Mouse (Mus musculus): ENCODE results near the gene Ctrc.
A peak's percentile ranks its signal among the peaks of the same experiment; 100 is the strongest.

The Ctrc gene

DNA sequence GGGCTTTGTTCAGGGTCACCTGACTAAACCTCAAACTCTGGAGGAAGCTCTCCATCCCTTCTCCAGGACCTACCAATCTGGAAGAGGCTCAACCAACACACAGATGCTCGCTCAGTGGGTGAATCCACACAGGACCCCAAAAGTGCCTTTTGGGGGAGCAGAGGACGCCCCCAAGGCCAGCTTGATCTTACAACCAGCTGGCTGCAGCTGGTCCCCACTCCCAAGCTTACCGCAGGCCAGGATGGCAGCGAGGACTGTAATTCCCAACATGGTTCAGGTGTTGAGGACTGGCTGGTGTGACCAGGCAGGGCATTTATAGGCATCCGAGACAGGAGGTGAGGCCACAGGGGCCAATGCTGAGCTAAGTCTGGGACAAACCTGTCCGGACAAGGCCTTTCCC is at the start of gene Ctrc:
Gene Ctrc (minus strand): TSS at position 361 of the 400 bp plus-strand sequence.
- no peak for DNase-seq

DNA sequence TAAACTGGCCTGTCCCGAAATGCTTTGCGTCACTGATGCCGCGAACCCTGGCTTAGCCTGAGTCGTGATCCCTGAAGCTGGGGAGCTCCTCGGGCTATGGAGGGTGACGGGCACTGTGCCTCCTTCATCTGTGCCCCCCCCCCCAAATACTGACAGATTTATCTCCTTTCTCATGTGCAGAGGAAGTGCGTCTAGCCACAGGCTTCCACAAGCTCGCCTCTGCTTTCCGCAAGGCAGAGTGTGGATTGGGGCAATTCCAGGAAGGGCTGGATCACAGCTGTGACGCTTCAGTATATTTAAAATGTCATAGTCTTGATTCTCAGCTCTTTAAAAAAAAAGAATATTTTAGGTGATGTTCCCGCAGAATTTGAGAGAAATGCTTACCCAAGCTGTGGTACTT is 49.6 kb upstream of the Ctrc start:
- no peak for DNase-seq

DNA sequence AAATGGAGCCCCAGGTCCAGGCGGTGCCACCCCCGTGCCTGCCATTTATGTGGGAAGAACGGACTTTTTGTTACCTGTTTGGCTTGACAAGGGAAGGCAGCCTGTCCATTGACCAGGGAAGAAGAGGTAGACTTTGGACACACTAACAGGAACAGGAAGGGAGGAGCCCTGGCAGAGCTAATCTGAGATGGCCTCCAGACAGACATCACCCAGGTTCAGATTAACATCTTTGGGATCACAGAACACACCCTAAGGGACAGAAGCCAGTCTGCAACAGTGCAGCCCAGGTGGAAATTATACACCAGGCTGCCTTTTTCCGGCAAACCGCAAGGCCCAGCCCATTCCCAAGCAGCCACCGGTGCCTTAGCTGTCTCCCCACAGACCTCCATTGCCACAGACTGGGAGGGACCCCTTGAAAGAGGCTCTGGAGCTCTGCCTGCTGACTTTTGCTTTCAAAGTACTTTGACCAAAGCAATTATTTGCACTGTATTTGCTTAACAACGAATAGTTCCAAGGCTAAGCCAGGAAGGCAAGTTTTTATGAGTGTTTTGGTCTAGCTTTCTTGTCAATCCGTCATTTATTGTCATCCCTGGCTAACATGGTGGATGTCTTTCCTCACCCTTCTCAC is 47.1 kb upstream of the Ctrc start:
- DNase-seq = no peak

DNA sequence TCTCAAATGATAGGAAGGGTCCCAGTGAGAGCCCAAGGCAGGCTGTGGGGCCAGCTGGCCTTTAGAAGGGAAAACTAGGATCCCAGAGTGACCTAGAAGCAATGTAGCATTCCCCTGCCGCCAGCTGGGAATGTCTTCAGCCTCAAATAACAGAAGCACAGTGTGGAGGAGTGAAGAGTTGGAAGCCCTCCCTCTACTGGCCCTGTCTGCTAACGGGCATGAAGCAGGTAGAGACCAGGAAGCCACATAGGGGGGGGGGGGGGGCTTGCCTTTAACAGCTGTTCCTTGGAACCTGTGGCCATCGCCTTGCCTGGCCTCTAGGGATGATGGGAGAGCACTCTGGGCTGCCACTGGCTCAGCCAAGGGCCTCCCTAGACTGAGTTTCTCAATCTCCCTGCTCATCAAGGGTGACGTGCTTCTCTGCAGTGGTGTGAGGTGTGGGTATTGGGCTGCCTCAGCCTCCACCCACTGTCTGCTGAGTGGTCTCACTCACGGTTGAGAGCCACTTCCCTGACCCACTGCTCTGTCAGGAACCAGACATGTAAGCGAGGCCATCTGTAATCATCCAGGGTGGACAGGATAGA is 40.3 kb upstream of the Ctrc start:
- DNase-seq = no peak

DNA sequence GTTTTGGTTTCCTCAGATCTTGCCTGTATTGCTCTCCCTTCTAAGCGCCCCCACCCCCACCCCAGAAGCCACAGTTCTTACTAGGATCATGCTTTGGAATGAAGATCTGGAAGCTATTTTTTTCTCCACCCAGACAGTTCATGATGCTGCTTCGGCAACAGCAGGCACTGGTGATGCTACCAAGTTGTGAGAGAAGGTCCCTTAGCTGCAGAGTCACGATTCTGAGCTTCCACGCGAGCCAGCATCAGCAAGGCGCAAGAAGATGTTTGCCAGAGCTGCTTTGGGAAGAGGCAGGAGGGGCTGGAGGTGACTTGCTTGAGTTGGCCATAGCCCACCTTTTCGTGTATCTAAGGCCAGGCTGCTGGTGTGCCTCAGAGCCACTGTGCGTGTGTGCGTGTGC is 39.3 kb upstream of the Ctrc start:
- no peak for DNase-seq

DNA sequence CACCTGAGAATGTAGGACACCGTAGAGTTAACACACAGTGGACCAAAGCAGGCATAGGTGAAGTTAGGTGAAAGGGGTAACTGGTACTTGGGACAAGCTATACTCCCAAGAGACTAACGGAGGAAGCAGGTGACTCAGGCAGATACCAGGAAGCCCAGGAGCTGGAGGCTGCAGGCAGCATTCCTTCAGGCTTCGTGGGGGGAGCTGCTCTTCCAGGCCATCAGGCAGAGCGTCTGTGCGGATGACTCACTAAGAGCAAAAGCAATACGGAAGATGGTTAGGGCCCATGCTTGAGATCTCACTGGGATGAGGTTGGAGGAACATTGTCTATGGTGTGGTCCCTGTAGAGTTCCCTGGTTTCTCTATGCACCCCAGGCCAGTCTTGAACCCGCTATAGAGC is 36.7 kb upstream of the Ctrc start:
- no peak for DNase-seq

DNA sequence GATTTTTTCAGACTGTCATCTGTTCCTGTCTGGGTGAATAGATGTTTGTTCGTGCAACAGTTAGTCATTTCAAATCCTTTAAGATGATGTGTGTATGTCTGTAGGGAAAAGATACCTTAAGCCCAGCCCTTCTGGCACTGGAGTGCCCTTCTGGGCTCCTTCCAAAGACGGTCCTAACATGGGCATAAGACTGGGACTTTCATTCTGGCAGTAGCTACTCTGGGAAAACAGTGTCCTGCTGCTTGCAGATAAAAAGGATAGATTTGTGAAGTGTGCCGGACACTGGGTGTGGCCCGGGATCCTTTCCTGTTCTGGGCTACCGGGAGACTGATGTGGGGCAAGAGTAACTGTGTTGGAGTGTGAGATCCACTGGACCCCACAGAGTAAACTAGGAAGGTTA is 35.8 kb upstream of the Ctrc start:
- DNase-seq = no peak

DNA sequence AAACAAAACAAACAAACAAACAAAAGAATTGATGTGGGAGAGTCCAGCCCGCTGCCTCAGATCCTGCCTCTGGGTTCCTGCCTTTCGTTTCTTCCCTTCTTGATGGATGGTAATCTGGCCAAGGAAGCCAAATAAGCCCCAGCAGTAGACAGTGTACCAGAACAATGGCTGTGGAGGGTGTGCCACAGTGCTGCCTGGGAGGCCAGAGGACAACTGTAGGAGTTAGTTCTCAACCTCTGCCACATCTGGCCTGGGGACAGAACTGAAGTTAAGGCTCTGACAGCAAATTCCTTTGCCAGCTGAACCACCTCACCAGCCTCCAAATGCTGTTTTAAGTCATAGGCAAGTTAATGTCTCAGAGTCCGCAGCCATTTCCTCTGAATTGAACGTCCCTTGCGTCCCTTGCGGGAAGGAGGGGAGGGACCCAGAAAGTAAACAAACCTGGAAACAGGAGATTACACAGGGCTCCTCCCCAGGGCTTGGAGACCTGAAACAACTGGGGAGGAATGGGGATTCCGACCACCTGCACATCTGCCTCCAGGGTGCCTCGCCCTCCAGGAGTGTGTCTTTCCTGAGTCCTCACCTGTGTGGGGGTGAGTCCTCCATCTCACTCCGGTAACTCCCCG is 35.2 kb upstream of the Ctrc start:
- DNase-seq = no peak

DNA sequence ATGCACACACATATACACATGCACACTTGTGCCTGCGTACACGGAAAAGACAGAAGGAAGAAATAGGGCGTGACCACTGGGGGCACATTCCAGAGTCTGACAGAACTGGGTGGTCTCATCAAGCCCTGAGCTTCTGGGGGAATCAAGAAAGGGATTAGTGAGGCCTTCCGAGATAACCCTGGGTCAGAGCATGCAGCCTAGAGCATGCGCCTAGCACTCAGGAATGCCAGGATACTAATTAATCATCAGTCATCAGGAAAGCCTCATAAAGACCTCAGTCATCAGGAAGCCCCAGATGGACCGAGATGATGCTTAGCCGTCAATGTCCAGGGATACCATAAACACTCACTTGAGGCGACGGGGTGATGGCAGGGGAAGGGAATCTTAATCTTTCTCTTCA is 33.7 kb upstream of the Ctrc start:
- DNase-seq = no peak

DNA sequence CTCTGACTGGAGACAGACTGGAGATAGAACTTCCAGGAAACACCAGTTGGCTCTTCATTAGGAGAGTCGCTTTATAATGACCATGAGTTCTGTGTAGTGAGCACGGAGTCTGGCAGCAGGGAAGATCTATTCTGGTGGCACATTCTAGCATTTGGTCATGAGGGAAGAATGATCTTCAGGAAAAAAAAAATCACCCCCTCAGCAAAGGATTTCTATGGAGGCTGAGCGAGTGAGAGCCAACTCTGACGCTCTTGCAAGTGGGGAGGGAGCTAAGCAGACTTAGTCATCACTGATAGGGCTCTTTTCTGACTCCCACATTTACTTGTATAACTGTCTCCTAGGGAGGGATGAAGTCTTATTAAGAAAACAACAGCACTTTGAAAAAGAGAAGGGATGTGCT is 32.9 kb upstream of the Ctrc start:
- DNase-seq = no peak

DNA sequence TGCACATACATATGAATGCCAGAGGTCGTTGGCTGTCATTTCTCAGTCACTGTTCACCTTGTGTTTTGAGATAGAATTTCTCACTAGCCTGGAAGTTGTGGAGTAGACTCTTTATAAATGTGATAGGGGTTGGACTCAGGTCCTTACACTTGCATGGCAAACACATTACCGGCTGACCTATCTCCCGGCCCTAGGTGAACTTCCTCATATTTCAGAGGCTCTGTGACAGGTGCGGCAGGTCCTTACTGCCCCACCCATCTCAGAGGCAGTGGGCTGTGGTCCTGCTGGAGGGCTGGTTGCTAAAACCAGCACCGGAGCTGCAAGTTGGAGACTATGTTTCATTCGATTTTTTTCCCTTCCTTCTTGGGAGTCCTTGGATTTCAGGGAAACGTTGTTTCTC is 32.5 kb upstream of the Ctrc start:
- DNase-seq = no peak

DNA sequence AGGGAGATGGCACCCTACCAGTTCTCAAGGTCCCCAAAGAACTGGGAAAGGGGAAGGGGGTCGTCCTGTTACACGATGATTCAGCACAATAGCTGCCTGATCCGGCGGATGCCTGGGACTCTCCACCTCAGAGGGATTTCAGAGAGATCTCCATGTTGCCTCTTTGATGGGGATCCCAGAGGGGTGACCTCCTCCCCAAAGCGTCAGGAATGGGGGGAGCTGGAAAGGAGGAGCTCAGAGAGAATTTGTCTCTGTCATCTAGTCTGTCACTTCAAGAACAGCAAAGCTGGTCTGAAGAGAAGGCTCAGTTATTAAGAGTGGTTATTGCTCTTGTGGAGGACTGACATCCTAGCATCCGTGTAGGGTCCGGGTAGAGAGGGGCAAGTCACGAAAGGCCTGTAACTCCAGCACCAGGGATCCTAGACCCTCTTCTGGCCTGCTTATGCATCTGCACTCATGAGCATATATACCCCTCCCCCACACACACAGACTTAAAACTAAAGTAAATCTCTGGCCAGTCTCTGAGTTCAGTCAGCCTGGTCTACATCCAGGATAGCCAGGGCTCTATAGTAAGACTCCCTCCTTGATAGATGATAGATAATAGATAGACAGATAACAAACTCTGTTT is 29.4 kb upstream of the Ctrc start:
- no peak for DNase-seq

DNA sequence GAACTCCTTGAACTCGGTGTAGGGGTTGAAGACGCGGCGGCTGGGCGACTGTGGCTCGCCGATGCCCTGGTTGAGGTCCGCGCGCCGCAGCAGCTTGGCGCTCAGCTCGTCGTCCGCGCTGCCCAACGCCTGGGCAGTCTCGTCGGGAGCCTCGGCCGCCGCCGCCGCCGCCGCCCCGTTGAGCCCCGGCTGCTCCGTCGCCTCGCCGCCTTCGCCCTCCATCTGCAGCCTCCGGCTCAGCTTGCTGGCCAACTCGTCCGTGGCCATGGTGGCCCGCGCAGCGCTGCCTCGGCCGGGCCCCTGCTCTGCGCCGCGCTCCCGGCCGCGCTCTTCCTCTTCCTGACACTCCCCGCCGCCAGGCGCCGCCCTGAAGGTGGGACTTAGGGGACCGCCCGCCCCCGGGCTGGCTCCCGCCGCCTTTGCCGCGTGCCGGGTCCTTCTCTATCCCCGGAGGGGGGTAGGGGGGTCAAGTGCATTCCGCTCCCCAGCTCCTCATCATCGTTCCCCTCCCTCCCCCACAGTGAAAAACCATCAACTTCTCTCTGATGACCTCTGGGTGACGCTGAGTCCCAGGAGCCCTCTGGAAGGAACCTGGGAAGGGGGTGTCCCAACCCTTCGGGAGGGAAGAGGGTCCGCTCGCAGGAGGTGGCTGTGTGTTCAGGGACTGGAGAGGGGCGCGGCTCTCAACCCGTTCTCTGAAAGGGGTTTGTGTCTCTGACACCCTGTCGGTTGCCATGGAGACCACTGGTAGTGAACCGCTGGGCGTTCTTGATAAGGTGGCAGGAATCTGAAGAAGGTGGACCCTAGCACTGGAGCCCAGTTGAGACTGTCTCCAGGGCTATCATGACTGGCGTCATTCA is 28.7 kb upstream of the Ctrc start, which contains the start of gene Efhd2:
Gene Efhd2 (minus strand): TSS at position 320 of the 860 bp plus-strand sequence.
- peak; percentile 78 to 81 for DNase-seq

DNA sequence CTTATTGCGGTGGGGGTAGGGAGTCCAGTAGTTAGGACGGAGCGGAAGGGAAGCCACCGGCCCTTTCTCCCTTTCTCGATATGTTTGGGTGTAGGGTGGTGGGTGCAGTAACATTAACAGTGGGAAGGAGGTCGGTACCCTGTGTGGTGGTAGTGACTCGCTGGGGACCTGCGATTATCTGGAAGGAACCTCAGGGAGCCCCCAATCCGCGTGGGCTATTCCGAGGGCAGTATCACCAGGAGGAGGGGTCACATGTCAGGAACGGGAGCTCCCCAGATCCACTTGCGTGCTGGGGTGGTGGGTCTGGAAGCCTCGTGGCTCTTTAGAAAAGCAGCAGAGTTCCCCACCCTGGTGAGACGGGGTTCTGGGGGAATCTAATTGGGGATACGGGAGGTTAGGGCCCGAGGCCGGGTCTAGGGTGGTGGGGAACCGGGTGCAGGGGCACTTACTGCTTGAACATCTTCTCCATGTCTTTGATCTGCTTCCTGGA is 28.0 kb upstream of the Ctrc start:
- no peak for DNase-seq

DNA sequence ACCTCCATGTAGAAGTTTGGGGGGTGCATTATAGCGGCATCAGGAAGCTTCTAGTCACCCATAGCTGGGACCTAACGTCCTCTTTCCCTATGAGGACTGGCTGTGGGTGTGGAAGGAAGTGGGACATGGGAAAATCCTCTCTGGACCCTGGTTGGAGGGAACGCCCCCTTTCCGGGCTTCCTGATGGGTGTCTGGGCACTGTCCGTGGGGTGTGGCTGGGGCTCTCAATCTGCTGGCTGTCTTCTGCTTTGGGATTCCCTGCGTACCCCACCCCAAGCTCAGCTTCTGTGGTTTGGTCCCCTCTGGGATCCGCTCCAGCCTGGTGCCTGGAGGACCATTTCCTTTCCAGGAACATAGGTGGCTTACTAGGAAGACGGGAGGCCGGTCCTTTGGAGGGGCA is 26.8 kb upstream of the Ctrc start:
- no peak for DNase-seq

DNA sequence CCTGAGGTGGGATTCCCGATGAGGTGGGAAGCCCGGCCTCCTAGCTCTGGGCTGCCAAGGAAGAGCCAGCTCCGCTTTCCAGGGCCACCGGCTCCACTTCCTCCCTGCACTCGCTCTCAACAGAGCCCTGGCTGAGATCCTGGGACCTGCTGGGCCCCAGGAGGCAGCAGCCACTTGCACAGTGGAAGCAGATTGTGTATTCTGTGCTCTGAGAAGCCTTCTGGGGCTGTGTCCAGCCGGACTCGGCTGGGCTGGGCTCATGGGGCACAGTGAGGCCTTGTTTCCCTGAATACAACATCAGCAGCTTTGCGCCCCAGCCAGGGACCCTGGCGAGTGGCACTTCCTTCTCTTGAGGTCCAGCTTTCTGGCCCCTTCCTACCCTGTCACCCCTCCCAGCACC is 25.8 kb upstream of the Ctrc start:
- no peak for DNase-seq

DNA sequence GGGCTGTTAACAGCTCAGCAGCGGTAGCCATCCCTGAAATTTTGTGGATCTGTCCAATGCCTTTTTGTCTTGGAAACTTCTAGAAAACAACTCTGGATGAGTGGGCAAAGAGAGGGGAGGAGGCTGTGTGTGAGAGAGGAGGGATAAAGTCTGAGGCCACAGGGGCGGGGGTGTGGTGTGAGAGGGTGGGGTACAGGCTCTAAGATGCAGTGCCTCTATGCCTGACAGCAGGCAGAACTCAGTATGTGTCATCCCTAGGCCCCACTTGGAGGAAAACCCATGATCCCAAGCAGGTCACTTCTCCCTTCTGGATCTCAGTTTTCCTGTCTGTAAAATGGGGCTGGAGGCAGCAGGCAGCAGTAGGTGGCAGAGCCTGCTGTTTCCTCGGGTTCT is 25.2 kb upstream of the Ctrc start:
- no peak for DNase-seq

DNA sequence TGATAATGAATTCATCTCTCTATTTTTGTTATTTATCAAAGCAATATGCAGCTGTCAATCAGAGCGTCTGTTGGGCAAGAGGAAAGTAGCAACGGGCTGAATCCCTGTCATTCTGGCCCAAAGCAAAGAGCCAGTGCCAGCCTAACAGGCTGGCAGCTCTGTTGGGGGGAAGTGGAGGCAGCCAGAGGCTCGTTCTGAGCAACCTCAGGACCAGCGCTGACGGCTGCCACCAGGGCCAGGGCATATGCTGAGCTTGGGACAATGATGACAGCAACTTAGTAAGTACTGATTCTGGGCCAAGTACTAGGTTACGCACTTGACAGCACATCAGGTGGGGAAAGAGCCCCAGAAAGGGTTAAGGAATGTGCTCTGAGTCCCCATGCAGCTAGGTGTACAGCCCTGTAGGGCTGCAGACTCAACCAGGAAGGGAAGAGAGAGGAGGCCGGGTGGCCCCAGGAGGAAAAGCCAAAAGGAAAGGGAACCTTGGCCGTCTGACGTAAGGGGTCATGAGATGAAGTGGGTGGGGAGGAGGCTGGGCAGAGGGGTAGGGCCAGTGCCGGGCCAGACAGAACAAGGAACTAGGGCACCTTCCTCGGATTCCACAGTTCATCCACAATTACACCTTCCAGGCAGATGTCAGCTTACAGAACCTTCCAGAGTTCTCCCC is 24.6 kb upstream of the Ctrc start:
- no peak for DNase-seq

DNA sequence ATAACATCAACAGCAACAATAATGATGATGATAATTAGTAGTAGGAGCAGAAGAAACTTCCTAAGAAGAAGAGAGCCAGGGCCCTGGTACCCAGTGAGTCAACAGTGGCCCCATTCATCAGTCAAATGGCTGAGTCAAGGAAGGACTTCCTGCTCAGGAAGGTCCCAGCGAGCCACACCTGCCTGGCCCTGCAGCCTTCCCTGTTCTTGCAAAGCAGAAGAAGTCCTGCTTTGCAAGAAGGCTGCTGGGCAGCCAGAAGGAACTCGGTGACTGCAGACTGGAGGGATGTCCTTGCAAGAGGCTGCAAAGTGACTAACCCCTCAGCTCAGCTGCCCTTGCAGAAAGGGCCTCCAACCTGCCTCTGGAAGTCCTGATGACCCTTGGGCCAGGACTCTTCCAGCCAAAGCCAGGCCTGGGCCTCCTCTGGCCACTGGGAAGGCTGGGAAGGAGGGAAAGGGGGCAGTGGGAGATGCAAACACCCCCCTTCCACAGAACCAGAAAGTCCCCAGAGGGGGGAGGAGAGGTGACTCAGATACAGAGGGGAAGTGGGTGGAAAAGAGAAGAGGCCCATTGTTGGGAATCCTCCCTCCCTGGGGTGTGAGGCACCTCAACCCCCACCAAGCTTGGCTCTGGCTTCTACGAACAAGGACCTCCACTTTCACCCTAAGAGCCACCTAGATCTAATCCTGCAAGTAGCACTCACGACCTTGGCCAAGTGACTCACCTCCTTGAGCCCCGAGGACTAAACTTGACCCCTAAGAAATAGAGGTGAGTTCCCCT is 23.5 kb upstream of the Ctrc start:
- DNase-seq = no peak

DNA sequence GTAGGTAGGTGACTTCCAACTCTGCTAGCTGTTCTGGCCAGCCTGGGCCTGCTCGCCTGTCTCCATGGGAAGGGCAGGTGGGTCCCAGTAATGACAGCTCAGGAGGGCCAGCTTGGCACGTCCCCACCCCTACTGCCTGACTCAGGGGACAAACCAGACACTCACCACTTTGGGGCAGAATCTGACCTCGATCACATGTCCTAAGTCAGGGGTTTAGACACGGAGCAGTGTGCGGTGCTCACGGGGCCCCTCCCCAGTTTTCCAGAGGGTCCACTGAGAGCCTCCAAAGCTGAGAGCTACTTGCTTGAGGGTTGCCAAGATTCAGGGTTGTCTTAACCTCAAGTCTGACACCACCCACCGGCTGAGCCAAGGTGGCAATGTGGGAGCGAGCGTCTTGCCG is 21.9 kb upstream of the Ctrc start:
- DNase-seq = no peak

DNA sequence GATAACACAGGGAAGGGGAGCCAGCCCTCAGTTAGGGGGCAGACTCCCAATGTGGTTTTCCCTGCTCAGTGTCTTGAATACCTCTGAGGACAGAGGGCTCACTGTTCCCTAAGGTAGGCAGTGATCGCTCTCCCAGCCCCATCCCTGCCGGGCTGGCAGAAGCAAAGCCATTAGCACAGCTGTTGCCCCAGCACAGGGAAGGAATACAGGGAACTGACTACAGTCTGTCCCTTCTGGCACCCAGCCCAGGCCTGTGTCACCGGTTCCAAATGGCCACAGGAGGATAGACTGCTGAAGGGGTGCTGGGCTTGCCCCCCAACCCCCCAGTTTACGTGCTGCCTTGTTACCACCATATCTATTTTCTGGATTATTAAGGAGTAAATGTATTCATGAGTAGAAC is 21.3 kb upstream of the Ctrc start:
- DNase-seq = no peak

Data from thymus, postnatal 36 days (tissue).